Mouse (Mus musculus) CH12F3 (cell line): ENCODE results near the gene Haghl.

Experiments used
- in situ Hi-C: fragments of 300-500 bp; cut with MboI; formaldehyde crosslinking; loops from 2 replicates; pipeline ENCODE4 v1.14.3; 2020; ENCODE audit warnings: low sequenced_read_pairs

Haghl gene

GRCm38 (mm10) chr17:25785281-25785745 lies at the start of gene Haghl:
Haghl (minus strand) TSS chr17:25785673.
- in situ Hi-C loops = no loop called here

GRCm38 (mm10) chr17:25834595-25835222 lies 49.2 kb upstream of the Haghl start:
- in situ Hi-C loops = no loop called here

- in situ Hi-C loops = no loop called here
Measured at GRCm38 (mm10) chr17:25833961-25834594, 48.6 kb upstream of the Haghl start.

- in situ Hi-C loops = no loop called here
Measured at GRCm38 (mm10) chr17:25833291-25833663, 47.8 kb upstream of the Haghl start, which contains the start of gene Stub1. Stub1 (minus strand) TSS chr17:25833404.

GRCm38 (mm10) chr17:25832436-25833290 lies 47.2 kb upstream of the Haghl start:
- in situ Hi-C loops = no loop called here

GRCm38 (mm10) chr17:25831451-25832281 lies 46.2 kb upstream of the Haghl start:
- in situ Hi-C loops = no loop called here

- in situ Hi-C loops = no loop called here
Measured at GRCm38 (mm10) chr17:25830806-25831431, 45.4 kb upstream of the Haghl start.

GRCm38 (mm10) chr17:25830200-25830753 lies 44.8 kb upstream of the Haghl start:
- in situ Hi-C loops = no loop called here

GRCm38 (mm10) chr17:25829558-25830017 lies 44.1 kb upstream of the Haghl start:
- in situ Hi-C loops = no loop called here

GRCm38 (mm10) chr17:25828712-25829557 lies 43.5 kb upstream of the Haghl start, which contains the start of gene Jmjd8:
Jmjd8 (plus strand) TSS chr17:25828867.
- in situ Hi-C loops = no loop called here

- in situ Hi-C loops = no loop called here
Measured at GRCm38 (mm10) chr17:25828223-25828594, 42.7 kb upstream of the Haghl start.

- in situ Hi-C loops = no loop called here
Measured at GRCm38 (mm10) chr17:25827546-25828222, 42.2 kb upstream of the Haghl start.

- in situ Hi-C loops = no loop called here
Measured at GRCm38 (mm10) chr17:25827011-25827410, 41.5 kb upstream of the Haghl start.

GRCm38 (mm10) chr17:25825984-25826570 lies 40.6 kb upstream of the Haghl start:
- in situ Hi-C loops = no loop called here

GRCm38 (mm10) chr17:25825311-25825710 lies 39.8 kb upstream of the Haghl start:
- in situ Hi-C loops = no loop called here

GRCm38 (mm10) chr17:25824362-25825142 lies 39.1 kb upstream of the Haghl start:
- in situ Hi-C loops = no loop called here

- in situ Hi-C loops = no loop called here
Measured at GRCm38 (mm10) chr17:25823452-25823851, 38.0 kb upstream of the Haghl start, which contains the start of gene Wdr24. Wdr24 (plus strand) TSS chr17:25823627.
